In the genomic region with DNA sequence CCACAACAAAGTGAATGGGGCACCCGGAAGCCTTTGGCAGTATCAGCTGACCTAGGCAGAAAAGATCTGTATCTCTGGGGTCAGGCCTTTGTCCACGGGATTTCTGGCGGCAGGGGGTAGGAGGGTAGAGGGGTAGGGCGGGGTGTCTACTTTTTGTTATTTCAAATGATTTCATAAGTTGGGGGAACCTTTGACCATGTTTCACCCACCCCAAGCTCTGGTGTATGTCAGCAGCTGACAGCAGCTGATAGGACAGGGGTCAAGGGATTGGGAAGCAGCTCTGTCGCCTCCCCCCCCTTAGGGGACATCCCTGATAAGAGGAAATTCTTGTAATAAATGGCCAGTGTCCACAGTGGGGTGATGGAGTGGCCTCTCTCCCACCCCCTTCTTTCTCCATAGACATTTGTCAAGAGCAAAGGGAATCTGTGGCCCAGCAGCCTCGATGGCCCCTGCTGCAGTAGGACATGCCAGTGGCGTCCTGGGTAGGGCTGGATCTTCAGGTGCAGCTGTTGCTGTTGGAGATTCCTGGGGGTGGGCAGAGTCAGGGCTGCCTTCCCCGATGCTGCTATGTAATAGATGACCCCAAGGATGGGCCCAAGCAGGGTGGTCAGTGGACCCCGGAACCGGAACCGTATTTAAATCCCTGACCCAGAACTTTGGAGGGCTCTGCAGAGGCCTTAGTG, we compare ENCODE assay signal across 9 mouse cellular contexts.
DNase-seq lines count a peak whose midpoint lies in the region; ATAC-seq and TF ChIP-seq lines count a peak whose summit lies in the region.
"Had no signal": no experiment of that assay in that cellular context is flagged by ENCODE, and none has a peak within 500 bp of the region (broad histone marks: within the 10 kb centered on the region; RNA-seq: fewer than 3 reads in every experiment).

No protein-coding gene starts in this region.

- peak overlapping the region; percentile 29; the same call in 1 of the 2 replicates for H3K4me2 ChIP-seq in kidney, embryonic 14.5 days (replicated peaks; ENCODE audit: low read depth, low read length)
- H3K4me2 ChIP-seq in forebrain, embryonic 13.5 days = peak overlapping the region; percentile 49
- peak overlapping the region; percentile 35 for H3K4me2 ChIP-seq in limb, embryonic 14.5 days (replicated peaks; ENCODE audit: low read depth, low read length, severe bottlenecking)
- H3K4me2 ChIP-seq in neural tube, embryonic 15.5 days = peak overlapping the region; percentile 7; the same call in 1 of the 2 replicates

- H3K27ac ChIP-seq in kidney, embryonic 14.5 days (ENCODE audit: low read depth, low read length) = peak overlapping the region; percentile 81; the same call in 1 of the 2 replicates
- no peak overlapping the region for H3K27ac ChIP-seq in kidney, adult 2 months (ENCODE audit: insufficient read depth, low read depth, low read length)
- peak overlapping the region; percentile 95 for H3K27ac ChIP-seq in forebrain, embryonic 13.5 days
- H3K27ac ChIP-seq in limb, embryonic 14.5 days (replicated peaks; ENCODE audit: low read depth, low read length) = peak overlapping the region; percentile 76
- peak overlapping the region; percentile 81 for H3K27ac ChIP-seq in neural tube, embryonic 15.5 days (replicated peaks)

- H3K9me3 ChIP-seq in kidney, embryonic 14.5 days (ENCODE audit: control insufficient read depth, low read length) = no peaks in the 10 kb centered on the region
- H3K9me3 ChIP-seq in forebrain, embryonic 13.5 days (replicated peaks) = no peaks in the 10 kb centered on the region
- no peaks in the 10 kb centered on the region for H3K9me3 ChIP-seq in limb, embryonic 14.5 days (ENCODE audit: control insufficient read depth, low read length)
- no peaks in the 10 kb centered on the region for H3K9me3 ChIP-seq in neural tube, embryonic 15.5 days (replicated peaks)

- H3K27me3 ChIP-seq in kidney, embryonic 14.5 days (ENCODE audit: control insufficient read depth, insufficient read depth, low read length) = no peaks in the 10 kb centered on the region
- no peaks in the 10 kb centered on the region for H3K27me3 ChIP-seq in kidney, adult 2 months (replicated peaks; ENCODE audit: control insufficient read depth, insufficient read depth, low read length)
- H3K27me3 ChIP-seq in forebrain, embryonic 13.5 days = no peaks in the 10 kb centered on the region
- no peaks in the 10 kb centered on the region for H3K27me3 ChIP-seq in limb, embryonic 14.5 days (ENCODE audit: control insufficient read depth, insufficient read depth, low read length)
- H3K27me3 ChIP-seq in neural tube, embryonic 15.5 days (replicated peaks) = no peaks in the 10 kb centered on the region

- no peak for TF ChIP-seq POLR2A in kidney, adult 2 months (IDR thresholded peaks at IDR 0.05; ENCODE audit: low read depth, low read length)
- no peak for TF ChIP-seq POLR2A in limb, embryonic 14.5 days (IDR thresholded peaks at IDR 0.05; ENCODE audit: borderline replicate concordance, extremely low read depth, insufficient read depth, insufficient read length)

- H3K9ac ChIP-seq in kidney, embryonic 14.5 days (ENCODE audit: low read depth, low read length) = peak overlapping the region; percentile 9; the same call in 1 of the 2 replicates
- peak overlapping the region; percentile 6; the same call in 1 of the 2 replicates for H3K9ac ChIP-seq in forebrain, embryonic 13.5 days
- peak overlapping the region; percentile 16; the same call in 1 of the 2 replicates for H3K9ac ChIP-seq in limb, embryonic 14.5 days (ENCODE audit: low read depth, low read length, severe bottlenecking)
- 0 out of 2 replicates have a peak overlapping the region, but pooled peaks have one; percentile 14 for H3K9ac ChIP-seq in neural tube, embryonic 15.5 days (replicated peaks)

- 0 out of 2 replicates have a peak, but pooled peaks cover 2% of the 10 kb centered on the region for H3K36me3 ChIP-seq in kidney, embryonic 14.5 days (ENCODE audit: control insufficient read depth, insufficient read depth, low read length)
- no peaks in the 10 kb centered on the region for H3K36me3 ChIP-seq in kidney, adult 2 months (ENCODE audit: control insufficient read depth, insufficient read depth, low read length)
- no peaks in the 10 kb centered on the region for H3K36me3 ChIP-seq in forebrain, embryonic 13.5 days (ENCODE audit: poor library complexity, severe bottlenecking)
- no peaks in the 10 kb centered on the region; the same call in 1 of the 2 replicates for H3K36me3 ChIP-seq in limb, embryonic 14.5 days (ENCODE audit: control insufficient read depth, insufficient read depth, low read length)
- no peaks in the 10 kb centered on the region for H3K36me3 ChIP-seq in neural tube, embryonic 15.5 days

- intact Hi-C loops in left cerebral cortex, postnatal 25 days (cut with DNase I) = no loop called here

- ATAC-seq in kidney, embryonic 14.5 days (ENCODE audit: low FRiP score, low TSS enrichment) = no peak
- ATAC-seq in forebrain, embryonic 13.5 days = peak; percentile 0; the same call in 1 of the 2 replicates
- ATAC-seq in limb, embryonic 14.5 days (ENCODE audit: low FRiP score, low read depth) = no peak
- no peak for ATAC-seq in neural tube, embryonic 15.5 days (ENCODE audit: low FRiP score)
- ATAC-seq: CD4-positive, CD25-positive, alpha-beta regulatory T cell, adult 4 months had no signal

- 39% methylated on average over 11 of the region's 11 CpGs for WGBS in kidney, embryonic 14.5 days
- 51% methylated on average over 11 of the region's 11 CpGs for WGBS in kidney, adult 2 months
- 45% methylated on average over 11 of the region's 11 CpGs for WGBS in forebrain, embryonic 13.5 days
- WGBS in limb, embryonic 14.5 days = 41% methylated on average over 11 of the region's 11 CpGs
- 54% methylated on average over 11 of the region's 11 CpGs for WGBS in neural tube, embryonic 15.5 days

- no peak for DNase-seq in kidney, adult 2 months
- DNase-seq in limb, embryonic 14.5 days (ENCODE audit: low spot score) = no peak
- no peak for DNase-seq in left cerebral cortex, postnatal 25 days (ENCODE audit: low spot score in 2 of 2)
- DNase-seq in cerebellum, postnatal 4 days (ENCODE audit: low spot score in 2 of 2) = no peak
- no peak for DNase-seq in layer of hippocampus, postnatal 10 days (ENCODE audit: low spot score in 2 of 2)

- no peak overlapping the region for H3K4me3 ChIP-seq in kidney, embryonic 14.5 days (ENCODE audit: low read length)
- H3K4me3 ChIP-seq in kidney, adult 2 months (ENCODE audit: insufficient read depth, low read depth, low read length) = no peak overlapping the region
- no peak overlapping the region for H3K4me3 ChIP-seq in forebrain, embryonic 13.5 days
- no peak overlapping the region for H3K4me3 ChIP-seq in limb, embryonic 14.5 days (replicated peaks; ENCODE audit: low read length)
- no peak overlapping the region for H3K4me3 ChIP-seq in neural tube, embryonic 15.5 days (replicated peaks)

- peaks cover 63% of the 10 kb centered on the region for H3K4me1 ChIP-seq in kidney, embryonic 14.5 days (ENCODE audit: control insufficient read depth, insufficient read depth, low read length)
- peaks cover 11% of the 10 kb centered on the region for H3K4me1 ChIP-seq in kidney, adult 2 months (ENCODE audit: control insufficient read depth, insufficient read depth, low read length)
- H3K4me1 ChIP-seq in forebrain, embryonic 13.5 days = peaks cover 98% of the 10 kb centered on the region
- H3K4me1 ChIP-seq in limb, embryonic 14.5 days (ENCODE audit: control insufficient read depth, insufficient read depth, low read length) = peaks cover 60% of the 10 kb centered on the region
- peaks cover 87% of the 10 kb centered on the region for H3K4me1 ChIP-seq in neural tube, embryonic 15.5 days

- no peak for TF ChIP-seq CTCF in kidney, adult 2 months (conservative IDR thresholded peaks at IDR 0.05; ENCODE audit: insufficient read depth, insufficient read length, low read depth, low read length)
